Comparison of ENCODE assay signal across 15 mouse cellular contexts in genomic region chr17:82636459-82637189, GRCm38 (mm10).
"Had no signal": no experiment of that assay in that cellular context is flagged by ENCODE, and none has a peak within 500 bp of the region (broad histone marks: within the 10 kb centered on the region; RNA-seq: fewer than 3 reads in every experiment).

No protein-coding gene starts in this region.

- H3K4me2 ChIP-seq: liver, embryonic 15.5 days; lung, embryonic 14.5 days; midbrain, embryonic 12.5 days; neural tube, embryonic 13.5 days had no signal

- H3K36me3 ChIP-seq: liver, embryonic 15.5 days; midbrain, embryonic 12.5 days; neural tube, embryonic 13.5 days had no signal

- H3K9ac ChIP-seq: liver, embryonic 15.5 days; lung, embryonic 14.5 days; midbrain, embryonic 12.5 days; neural tube, embryonic 13.5 days had no signal

- DNase-seq: liver; lung, embryonic 14.5 days; lung, postnatal 10 days; right cerebral cortex, adult 18-20 months; right cerebral cortex, postnatal 25 days; thymus, postnatal 36 days had no signal

- H3K27me3 ChIP-seq: liver, embryonic 15.5 days; midbrain, embryonic 12.5 days; neural tube, embryonic 13.5 days had no signal

- H3K27ac ChIP-seq: left cerebral cortex, adult 2 months; liver, embryonic 15.5 days; macrophage; midbrain, embryonic 12.5 days; neural tube, embryonic 13.5 days had no signal

- H3K4me1 ChIP-seq: liver, embryonic 15.5 days; midbrain, embryonic 12.5 days had no signal

- H3K9me3 ChIP-seq: liver, embryonic 15.5 days; midbrain, embryonic 12.5 days; neural tube, embryonic 13.5 days had no signal

- H3K4me3 ChIP-seq: left cerebral cortex, adult 2 months; liver, embryonic 15.5 days; midbrain, embryonic 12.5 days; neural tube, embryonic 13.5 days had no signal

- ATAC-seq: hindbrain, embryonic 16.5 days; inflammation-experienced regulatory T-cells, adult 6 months; intestine, postnatal 0 days; midbrain, embryonic 16.5 days had no signal
